Mouse (Mus musculus) hindbrain, postnatal 0 days (tissue): ENCODE data around the gene Ccdc83. TPM values are rescaled to one million over a fixed set of nuclear protein-coding genes. Genes with fewer than 3 reads are reported as not detected.

Experiments
- ATAC-seq: fragments of 200-750 bp; cut with Nextera tagmentation; 2 replicates; pipeline ENCODE4 v1.8.0; 2017; ENCODE audit warnings: mild to moderate bottlenecking, moderate TSS enrichment, moderate library complexity
- DNase-seq: peaks from one replicate; pipeline ENCODE4 v3.0.0-alpha.2; 2015; ENCODE audit warnings: low spot score
- H3K27ac ChIP-seq: fragments of 300-500 bp; sonication (generic); 2 replicates; pipeline ENCODE4 v1.5.1; 2014; ENCODE audit warnings: mild to moderate bottlenecking
- H3K27me3 ChIP-seq: fragments of 300-500 bp; sonication (generic); 2 replicates; pipeline ENCODE4 v1.6.1; 2014; ENCODE audit warnings: low read length, mixed read lengths; ENCODE audit not compliant: insufficient read depth
- H3K36me3 ChIP-seq: fragments of 300-500 bp; sonication (generic); 2 replicates; pipeline ENCODE4 v1.6.1; 2014; ENCODE audit warnings: low read length, mixed read lengths; ENCODE audit not compliant: insufficient read depth
- H3K4me1 ChIP-seq: fragments of 300-500 bp; sonication (generic); 2 replicates; pipeline ENCODE4 v1.6.1; 2014; ENCODE audit warnings: antibody characterized with exemption, low read length, mixed read lengths; ENCODE audit not compliant: insufficient read depth
- H3K4me2 ChIP-seq: fragments of 300-500 bp; sonication (generic); 2 replicates; pipeline ENCODE4 v1.6.1; 2014; ENCODE audit warnings: low read depth, mild to moderate bottlenecking, low read length, moderate library complexity, mixed read lengths
- H3K4me3 ChIP-seq: fragments of 300-500 bp; sonication (generic); 2 replicates; pipeline ENCODE4 v1.5.1; 2014; ENCODE audit warnings: low read length
- H3K9ac ChIP-seq: fragments of 300-500 bp; sonication (generic); replicated peaks from 2 replicates; pipeline ENCODE4 v1.6.1; 2014; ENCODE audit warnings: mild to moderate bottlenecking, low read length, moderate library complexity, mixed read lengths
- H3K9me3 ChIP-seq: fragments of 300-500 bp; sonication (generic); 2 replicates; pipeline ENCODE4 v1.6.1; 2016; ENCODE audit warnings: low read length, mixed read lengths
- CTCF ChIP-seq: IDR thresholded peaks from 2 replicates; pipeline ENCODE4 v1.5.1; 2016; ENCODE audit warnings: antibody characterized with exemption, control low read depth, low read depth
- WGBS: fragments of 180-500 bp; shearing (Covaris S2); extraction: QIAGEN DNeasy Blood & Tissue Kit; methylation state at CpG from one replicate; pipeline ENCODE4 v1.1.7; 2014; 5-methylcytosine and 5-hydroxymethylcytosine counted together
- polyA plus RNA-seq: library from polyadenylated mRNA; unstranded; fragments of >200 nt; fragmentation: Nextera tagmentation; extraction: Ambion mirVana; gene quantifications from 2 replicates; pipeline ENCODE4 v1.2.1, GENCODE M21; 2015
- total RNA-seq: library from RNA; depleted of rRNA; stranded (reverse); fragments of >200 nt; gene quantifications from 2 replicates; pipeline ENCODE4 v1.2.3, GENCODE M21; 2014

Gene Ccdc83
- total and polyA plus RNA-seq, 2 experiments from 2014 or later = not detected

DNA sequence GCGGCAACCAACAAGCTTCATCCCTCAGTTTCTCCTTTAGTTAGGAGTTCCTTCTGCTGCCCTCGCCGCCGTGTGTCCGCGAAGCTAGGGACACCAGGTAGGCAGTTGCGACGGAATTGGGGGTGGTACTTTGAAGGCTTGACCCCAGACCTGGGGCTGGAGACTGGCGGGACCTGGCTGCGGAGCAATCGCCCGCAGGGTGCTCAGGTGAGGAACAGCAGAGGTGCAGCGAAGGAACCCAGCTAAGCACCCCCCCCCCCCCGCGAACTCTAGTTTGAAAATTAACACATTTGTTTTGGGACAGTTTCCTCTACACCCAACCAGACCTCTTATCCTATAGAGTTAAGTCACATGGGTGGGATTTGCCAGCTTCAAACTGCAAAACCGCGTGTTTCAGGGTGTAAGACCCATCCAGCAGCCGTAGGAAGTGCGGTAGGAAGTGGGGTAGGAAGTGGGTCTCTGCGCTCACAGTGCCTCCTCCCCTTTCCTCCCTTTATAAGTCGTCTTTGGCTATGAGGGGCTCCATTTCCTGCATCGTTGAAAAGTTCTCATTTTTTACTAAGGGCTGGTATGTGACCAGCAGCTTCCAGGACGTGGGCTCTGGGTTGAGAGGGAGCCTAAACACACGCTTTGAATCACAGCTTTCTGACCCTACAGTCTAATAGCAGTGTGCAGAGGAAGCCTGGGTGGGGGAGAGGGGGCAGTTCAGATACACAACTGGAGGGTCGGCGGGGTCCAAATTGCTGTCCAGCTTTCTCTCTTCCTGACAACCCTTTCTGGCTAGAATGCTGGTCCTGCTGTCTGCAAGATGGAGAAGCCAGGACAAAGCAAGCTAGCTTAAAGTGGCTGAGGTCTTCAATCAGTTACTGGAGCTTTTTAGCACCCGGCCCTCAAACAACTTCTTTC lies 37.3 kb upstream of the Ccdc83 start:
- peak overlapping the region; percentile 72 for H3K4me3 ChIP-seq
- WGBS = 5% methylated on average over 27 of the region's 27 CpGs
- H3K27ac ChIP-seq = no peak overlapping the region
- TF ChIP-seq CTCF = no peak
- no peaks in the 10 kb centered on the region for H3K27me3 ChIP-seq
- H3K4me2 ChIP-seq = peak overlapping the region; percentile 99
- ATAC-seq (peak; percentile 51; the same call in 1 of the 2 replicates), DNase-seq (no peak)
- peak overlapping the region; percentile 55 for H3K9ac ChIP-seq
- H3K4me1 ChIP-seq = no peaks in the 10 kb centered on the region
- H3K36me3 ChIP-seq = no peaks in the 10 kb centered on the region
- no peaks in the 10 kb centered on the region for H3K9me3 ChIP-seq

DNA sequence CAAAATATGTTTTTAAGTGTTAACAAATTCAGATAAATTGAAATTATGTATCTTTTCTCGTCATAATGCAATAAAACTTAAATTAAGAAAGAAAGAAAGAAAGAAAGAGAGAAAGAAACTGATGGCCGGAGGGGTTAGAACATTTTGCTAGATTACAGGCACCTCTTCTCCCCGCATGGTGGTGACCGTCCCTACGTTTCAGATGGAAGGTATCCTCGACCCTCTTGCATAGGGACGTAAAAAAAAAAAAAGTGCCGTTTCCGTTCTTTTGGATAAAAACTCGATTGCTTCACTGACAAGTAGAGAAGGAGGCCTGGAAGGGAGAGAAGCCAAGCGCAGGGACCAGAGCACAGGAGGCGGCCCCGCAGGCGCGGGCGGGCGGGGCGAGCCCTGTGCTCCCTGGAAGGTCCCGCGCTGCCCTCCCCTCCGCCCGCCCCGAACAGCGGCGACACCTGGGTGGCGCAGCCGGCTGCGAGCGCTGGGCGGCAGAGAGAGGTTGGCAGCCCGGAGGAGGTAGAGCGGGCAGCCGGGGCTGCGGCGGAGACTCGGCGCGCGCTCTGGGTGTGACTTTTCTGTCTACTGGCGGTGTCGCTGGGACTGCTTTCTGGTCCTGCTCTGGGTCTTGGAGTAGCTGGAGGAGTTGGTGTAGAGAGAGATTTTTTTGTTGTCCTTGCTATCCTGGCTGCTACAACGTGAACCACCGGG lies 36.5 kb upstream of the Ccdc83 start, which contains the start of gene Sytl2:
Sytl2 (plus strand) TSS at position 311 of the 705 bp plus-strand sequence.
- WGBS = under 1% methylated on average over 43 of the region's 43 CpGs
- peak within 1 kb of the TSS; percentile 55 for H3K9ac ChIP-seq
- H3K27me3 ChIP-seq = no peaks in the 10 kb centered on the region
- peak; percentile 38 for TF ChIP-seq CTCF
- no peaks in the 10 kb centered on the region for H3K9me3 ChIP-seq
- peak within 1 kb of the TSS; percentile 72 for H3K4me3 ChIP-seq
- H3K27ac ChIP-seq = no peak within 1 kb of the TSS
- no peaks in the 10 kb centered on the region for H3K36me3 ChIP-seq
- no peaks in the 10 kb centered on the region for H3K4me1 ChIP-seq
- H3K4me2 ChIP-seq = peak within 1 kb of the TSS; percentile 99
- DNase-seq (peak; percentile 50), ATAC-seq (peak; percentile 77)

DNA sequence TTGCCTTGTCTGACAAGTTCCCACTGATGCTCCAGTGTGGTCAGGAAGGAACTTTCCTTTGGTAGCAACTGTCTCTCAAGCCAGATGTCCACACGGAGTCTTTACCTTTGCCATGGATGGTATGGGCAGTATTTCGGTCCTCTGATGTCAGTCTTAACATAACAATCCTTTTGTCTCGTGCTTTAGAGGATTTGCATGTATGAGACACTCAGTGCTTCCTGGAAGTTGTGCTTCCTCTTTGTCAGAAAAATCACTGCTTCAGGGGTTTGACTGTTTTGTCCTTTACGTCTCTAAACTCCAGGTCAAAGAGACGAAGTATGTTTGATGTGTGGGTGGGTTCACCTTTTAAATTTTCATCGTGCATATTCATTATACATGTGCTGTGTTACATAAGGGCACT lies 26.3 kb upstream of the Ccdc83 start:
- DNase-seq (no peak), ATAC-seq (no peak)
- H3K9ac ChIP-seq = no peak overlapping the region
- H3K4me1 ChIP-seq = no peaks in the 10 kb centered on the region
- WGBS = 88% methylated on average over 6 of the region's 6 CpGs
- H3K4me3 ChIP-seq = no peak overlapping the region
- no peaks in the 10 kb centered on the region for H3K27me3 ChIP-seq
- H3K27ac ChIP-seq = no peak overlapping the region
- H3K4me2 ChIP-seq = no peak overlapping the region
- no peaks in the 10 kb centered on the region for H3K9me3 ChIP-seq
- no peak for TF ChIP-seq CTCF
- no peaks in the 10 kb centered on the region for H3K36me3 ChIP-seq

DNA sequence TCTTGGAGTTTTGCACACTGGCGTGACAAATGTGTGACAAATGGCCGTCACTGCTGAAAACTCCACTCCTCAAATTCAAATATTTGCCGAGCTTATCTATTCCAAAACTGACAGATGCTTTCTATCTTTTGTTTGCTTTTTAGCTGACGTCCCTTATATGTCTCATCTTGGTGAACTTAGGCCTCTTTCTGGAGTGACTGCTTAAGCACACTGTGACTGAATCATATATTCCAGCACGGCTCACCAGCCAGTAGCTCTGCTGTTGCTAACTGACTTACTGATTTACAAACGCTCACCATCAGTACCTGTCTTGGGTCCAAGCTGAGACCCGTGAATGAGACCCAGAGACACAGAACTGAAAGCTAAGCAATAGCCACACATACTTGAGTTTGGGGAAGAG lies 19.2 kb upstream of the Ccdc83 start:
- H3K36me3 ChIP-seq = no peaks in the 10 kb centered on the region
- no peaks in the 10 kb centered on the region for H3K4me1 ChIP-seq
- H3K9ac ChIP-seq = no peak overlapping the region
- H3K4me2 ChIP-seq = no peak overlapping the region
- TF ChIP-seq CTCF = no peak
- ATAC-seq (no peak), DNase-seq (no peak)
- H3K27me3 ChIP-seq = no peaks in the 10 kb centered on the region
- 60% methylated on average over 7 of the region's 7 CpGs for WGBS
- no peak overlapping the region for H3K4me3 ChIP-seq
- H3K9me3 ChIP-seq = no peaks in the 10 kb centered on the region
- no peak overlapping the region for H3K27ac ChIP-seq

- no peak for TF ChIP-seq CTCF
- H3K4me3 ChIP-seq = no peak overlapping the region
- ATAC-seq (no peak), DNase-seq (no peak)
- no peaks in the 10 kb centered on the region for H3K4me1 ChIP-seq
- 96% methylated on average over 1 of the region's 1 CpGs for WGBS
- H3K9ac ChIP-seq = no peak overlapping the region
- no peaks in the 10 kb centered on the region for H3K36me3 ChIP-seq
- H3K27me3 ChIP-seq = no peaks in the 10 kb centered on the region
- H3K9me3 ChIP-seq = no peaks in the 10 kb centered on the region
- H3K27ac ChIP-seq = no peak overlapping the region
- H3K4me2 ChIP-seq = no peak overlapping the region
Observed at GRCm38 (mm10) chr7:90282786-90283185, 17.2 kb upstream of the Ccdc83 start.

GRCm38 (mm10) chr7:90281759-90282546 lies 16.4 kb upstream of the Ccdc83 start:
- Histone ChIP-seq H3K27me3 (no peaks in the 10 kb centered on the region), H3K9ac (no peak overlapping the region), H3K4me2 (no peak overlapping the region), H3K27ac (no peak overlapping the region), H3K9me3 (no peaks in the 10 kb centered on the region), H3K4me1 (no peaks in the 10 kb centered on the region), H3K36me3 (no peaks in the 10 kb centered on the region), H3K4me3 (no peak overlapping the region)
- TF ChIP-seq CTCF = no peak
- WGBS = 81% methylated on average over 11 of the region's 11 CpGs
- DNase-seq = no peak
- ATAC-seq = no peak
